Mouse (Mus musculus) megakaryocyte-erythroid progenitor cell, adult 5-6 weeks (primary cell): ENCODE results near the gene Gtpbp8. TPM values are rescaled to one million over a fixed set of nuclear protein-coding genes. Genes with fewer than 3 reads are reported as not detected.
A peak's percentile ranks its signal among the peaks of the same experiment; 100 is the strongest.

Experiments
- ATAC-seq: replicated peaks from 2 replicates; pipeline ENCODE4 v1.8.0; 2016; ENCODE audit warnings: mild to moderate bottlenecking, inconsistent platforms; ENCODE audit not compliant: severe bottlenecking, poor library complexity, low FRiP score, low TSS enrichment
- total RNA-seq, 2 experiments: library from RNA; stranded (forward) in 1 of 2; stranded (reverse) in 1 of 2; fragments of 200-1000, 215-1000 nt in 1 of 2; fragments of >200 nt in 1 of 2; fragmentation: Nextera tagmentation in 1 of 2; gene quantifications; 2 replicates each; pipeline ENCODE4 v1.2.3; 2014 to 2017

The Gtpbp8 gene
- total RNA-seq, 2 experiments from 2014 or later: 5.7 to 15.2 TPM

DNA sequence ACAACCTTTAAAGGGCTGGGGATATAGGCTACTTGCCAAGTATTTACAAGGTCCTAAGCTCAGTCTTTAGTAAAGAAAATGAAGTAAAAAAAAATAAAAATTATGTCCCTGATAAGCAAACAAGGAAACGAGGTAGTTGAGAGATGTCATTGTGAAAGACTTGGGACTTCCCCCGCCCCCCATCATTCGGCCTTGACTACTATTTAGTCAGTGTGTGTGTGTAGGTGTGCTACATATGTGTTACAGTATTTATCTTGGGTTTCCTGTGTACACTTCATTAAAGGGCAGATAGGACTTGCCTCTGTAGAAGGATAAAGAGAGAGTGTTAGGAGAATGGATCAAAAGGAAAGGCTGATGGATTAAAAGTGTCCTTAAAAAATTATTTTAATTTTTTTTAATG lies 12.1 kb downstream of the Gtpbp8 start:
- no peak for ATAC-seq

DNA sequence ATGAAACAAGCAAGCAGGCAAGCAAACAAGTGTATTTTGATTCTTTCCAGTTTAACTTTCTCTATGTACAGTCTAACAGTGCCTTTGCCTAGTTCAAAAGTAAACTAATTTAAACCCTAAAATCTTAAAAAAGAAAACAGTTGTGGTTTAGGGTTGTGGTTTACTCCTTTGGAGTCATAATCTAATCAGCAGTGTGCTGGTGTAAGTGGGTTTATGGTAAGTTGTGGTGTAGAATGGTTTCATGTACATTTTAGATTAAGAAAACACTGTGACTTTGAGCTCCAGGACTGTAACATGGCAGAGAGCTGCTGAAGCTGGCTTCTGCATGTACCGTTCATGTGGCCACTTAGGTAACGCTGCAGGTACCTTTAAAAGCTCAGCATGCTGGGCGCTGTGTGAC lies 18.6 kb downstream of the Gtpbp8 start:
- ATAC-seq: peak; percentile 64

DNA sequence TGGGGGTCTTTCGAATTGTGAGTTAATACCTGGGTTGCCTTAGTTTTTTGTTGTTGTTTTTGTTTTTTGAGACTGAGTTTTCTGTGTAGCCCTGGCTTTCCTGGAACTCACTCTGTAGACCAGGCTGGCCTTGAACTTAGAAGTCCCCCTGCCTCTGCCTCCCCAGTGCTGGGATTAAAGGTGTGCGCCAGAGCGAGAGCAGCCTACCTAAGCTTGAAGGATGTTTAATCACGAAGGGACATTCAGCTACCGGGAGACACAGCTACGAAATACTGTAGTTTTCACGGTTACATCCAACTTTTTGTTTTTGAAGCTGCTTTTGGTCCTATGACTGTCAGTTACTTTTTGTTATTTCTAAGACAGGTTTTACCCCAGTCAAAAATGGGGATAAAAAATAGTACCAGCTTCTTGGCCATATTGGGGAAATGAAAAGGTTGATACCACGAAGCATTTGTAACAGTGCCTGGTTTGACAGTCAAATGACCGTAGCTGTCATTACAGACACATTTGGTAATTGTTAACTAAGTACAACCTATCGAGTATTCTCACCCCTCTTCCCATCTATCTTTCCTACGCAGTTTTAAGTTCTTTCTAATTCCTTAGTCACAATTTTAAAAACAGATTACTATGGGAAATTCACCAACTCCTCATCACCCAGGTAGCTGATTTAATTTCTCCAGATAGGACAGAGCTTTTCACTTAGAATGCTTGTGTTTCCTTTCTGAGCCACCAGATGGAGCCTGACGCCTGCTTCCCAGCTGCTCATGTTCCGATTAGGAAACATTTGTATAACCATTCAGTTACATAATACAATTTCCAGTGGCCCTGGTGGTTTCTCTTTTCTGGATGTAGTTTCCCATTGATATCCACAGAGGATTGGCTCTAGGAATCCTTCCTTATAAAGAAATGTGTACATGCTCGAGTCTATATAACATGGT lies 20.6 kb downstream of the Gtpbp8 start:
- ATAC-seq: peak; percentile 54

DNA sequence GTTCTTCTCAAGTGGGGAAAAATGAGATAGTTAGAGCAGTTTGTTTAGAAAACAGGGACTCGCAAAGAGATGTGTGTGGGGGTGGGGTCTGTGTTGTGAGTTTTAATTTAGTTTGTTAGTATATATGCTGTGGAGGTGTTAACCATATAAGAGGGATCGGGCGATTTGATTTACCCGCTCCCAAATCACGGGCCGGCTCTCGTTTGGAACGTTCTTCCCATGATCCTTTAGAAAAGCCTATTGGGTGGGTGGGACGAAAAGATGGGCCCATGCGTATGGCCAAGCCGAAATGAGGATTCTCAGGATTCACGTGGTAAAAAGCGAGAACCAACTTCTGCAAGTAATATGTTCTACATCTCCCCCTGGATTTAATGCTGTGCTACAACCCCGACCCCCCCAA lies 21.3 kb downstream of the Gtpbp8 start:
- no peak for ATAC-seq

DNA sequence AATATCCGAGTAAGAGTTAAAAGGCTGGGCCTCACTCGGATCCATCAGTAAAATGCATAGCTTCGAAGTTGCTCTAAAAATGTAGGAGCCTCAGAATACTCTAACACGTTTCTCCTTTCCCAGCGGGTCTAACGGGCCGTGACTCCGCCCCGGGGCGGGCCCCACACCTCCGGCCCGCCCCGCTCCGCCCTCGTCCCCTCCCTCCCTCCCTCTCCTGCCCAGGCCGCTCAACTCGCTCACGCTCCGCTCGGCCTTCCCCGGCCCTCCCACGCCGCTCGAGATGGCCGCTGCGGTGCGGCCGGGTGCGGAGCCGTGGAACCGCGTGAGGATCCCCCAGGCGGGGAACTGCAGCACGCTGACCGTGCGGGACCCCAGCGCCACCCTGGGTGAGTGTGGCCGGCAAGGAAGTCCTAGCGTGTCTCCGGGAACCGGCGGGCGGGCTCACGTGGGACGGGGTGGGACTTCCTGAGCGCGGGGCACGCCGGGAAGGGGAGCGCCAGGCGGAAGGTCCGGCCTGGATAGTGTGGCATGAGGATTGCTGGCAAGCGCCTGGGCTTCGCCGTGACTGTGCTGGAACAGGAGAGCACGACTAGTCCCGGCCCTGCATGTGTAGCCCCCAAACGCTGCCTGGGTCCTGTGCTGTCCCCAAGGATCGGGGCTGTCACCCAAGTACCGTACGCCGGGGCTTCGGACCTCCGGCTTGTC lies 21.9 kb downstream of the Gtpbp8 start, which contains the start of gene Nepro:
TSS of gene Nepro (plus strand) at position 219 of the 705 bp plus-strand sequence.
- ATAC-seq: peak; percentile 80

DNA sequence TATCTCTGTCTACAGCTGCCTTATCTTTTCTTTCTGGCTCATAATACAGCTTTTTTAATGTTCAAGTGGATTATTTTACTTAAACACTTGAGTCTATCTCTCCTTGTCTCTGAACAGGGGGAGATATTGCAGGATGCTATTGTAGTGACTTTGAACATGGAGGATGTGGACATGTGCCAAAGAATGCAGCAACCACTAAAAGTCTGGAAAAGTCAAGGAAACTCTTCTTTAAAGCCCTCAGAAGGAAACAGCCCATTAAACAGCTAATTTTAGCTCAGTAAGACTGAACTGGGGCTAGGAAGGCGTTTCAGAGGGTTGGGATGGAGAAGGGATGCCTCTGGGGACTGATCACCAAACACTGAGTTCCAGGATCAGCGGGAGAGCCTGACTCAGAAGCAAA lies 23.5 kb downstream of the Gtpbp8 start:
- ATAC-seq: no peak

DNA sequence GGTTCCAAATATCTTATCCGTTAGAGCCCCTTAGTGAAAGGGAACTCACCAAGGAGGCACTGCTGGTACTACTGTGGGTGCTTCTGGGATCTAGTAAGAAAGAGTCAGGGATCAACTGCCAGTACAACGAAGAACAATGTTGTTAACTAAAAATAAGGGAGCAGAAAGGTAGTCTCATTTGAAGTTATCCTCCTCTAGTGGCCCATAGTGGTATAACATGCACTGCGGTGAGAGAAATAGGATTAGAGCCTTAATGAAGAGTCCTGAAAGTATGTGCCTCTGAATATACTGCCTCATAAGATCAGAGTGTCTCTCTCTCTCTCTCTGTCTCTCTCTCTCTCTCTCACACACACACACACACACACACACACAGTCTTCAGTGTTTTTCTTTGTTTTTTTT lies 25.6 kb downstream of the Gtpbp8 start:
- ATAC-seq: no peak

DNA sequence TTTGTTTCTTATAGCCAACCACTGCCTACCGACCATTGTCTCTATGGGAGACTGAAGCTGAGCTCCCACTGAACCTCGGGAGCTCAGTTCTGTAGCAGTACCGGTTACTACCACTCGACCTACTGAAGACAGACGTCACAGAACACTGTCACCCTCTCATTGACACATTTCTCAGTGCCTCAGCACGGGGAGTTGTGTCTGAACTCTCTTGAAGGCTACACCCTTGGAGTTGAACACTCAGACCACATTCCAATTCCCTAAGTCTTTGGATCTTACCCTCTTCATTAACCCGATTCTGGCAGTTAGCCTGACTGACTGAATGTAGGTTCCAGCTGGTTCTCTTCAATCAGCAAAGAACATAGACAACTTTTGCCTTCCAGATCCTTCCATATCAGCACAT lies 26.8 kb downstream of the Gtpbp8 start:
- no peak for ATAC-seq

DNA sequence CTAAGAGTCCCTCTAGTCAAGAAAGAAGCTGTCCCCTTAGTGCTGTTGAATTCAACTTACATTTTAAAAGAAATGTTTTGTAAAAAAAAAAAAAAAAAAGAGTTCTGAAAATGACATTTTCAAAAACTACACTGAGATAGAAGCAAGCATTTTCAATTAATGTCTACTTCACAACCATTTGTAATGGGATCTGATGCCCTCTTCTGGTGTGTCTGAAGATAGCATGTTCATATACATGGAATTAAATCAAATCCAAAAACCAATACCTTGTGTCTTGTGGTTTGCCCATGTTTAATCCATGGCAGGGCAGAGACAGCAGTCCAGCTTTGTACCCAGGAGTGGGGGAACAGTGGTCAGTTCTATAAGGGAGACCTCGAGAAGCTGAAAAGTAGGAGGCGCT lies 28.3 kb downstream of the Gtpbp8 start:
- ATAC-seq: no peak

DNA sequence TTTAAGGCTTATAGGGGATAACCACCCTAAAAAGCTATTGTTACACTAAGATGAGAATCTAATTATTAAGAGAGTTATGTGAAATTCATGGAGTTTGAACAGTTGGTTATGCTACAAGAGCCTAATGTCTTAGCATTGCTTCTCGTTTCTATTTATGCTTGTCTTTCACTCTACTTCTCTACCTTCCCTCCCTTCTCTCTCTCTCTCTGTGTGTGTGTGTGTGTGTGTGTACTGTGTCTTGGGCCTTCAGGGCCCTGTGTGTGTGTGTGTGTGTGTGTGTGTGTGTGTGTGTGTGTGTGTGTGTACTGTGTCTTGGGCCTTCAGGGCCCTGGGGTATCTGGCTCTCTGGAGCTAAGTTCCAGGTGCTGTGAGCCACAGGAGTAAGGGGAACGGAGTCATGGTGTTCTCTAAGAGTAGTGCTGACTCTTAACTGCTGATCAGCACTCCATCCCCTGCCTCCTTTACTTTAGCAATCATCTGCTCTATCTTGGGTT lies 29.0 kb downstream of the Gtpbp8 start:
- no peak for ATAC-seq

DNA sequence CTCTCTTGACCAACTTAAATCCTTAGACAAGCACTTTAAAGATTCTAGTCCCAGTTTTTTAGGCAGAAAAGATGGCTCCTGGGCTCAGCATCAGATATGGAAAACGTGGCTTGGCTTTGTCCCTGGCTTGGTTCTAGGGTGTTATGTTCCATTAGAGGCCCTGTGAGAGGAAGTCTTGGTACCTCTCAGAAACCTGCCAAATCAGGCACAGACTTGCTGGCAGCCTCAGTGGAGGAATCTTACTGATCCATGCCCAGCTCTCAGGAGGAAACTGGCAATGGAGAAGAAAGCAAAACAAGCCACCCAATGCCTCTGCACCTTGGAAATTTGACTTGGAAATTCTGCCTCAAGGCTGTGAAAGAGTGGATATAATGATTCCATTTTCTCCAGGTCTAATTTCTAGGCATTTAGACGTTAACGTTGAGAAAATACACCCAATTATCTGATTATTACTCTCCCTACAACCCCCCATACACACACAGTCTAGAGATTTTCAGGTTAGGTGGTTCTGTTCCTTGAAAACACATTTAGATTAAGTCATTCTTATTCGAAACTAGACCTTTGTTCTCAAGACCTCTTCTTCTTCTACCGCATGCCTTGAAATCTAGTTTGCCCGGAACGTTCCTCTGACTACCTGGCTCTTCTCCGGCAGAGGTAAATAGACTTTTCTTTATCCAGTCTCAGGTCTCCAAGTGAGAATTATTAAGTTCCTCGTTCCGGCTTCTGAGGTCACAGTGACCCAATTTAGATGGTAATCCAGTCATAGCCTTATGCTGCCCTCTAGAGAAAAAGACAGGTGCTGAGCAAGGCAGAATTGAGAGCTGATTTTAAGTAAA lies 29.6 kb downstream of the Gtpbp8 start:
- ATAC-seq: peak; percentile 87

DNA sequence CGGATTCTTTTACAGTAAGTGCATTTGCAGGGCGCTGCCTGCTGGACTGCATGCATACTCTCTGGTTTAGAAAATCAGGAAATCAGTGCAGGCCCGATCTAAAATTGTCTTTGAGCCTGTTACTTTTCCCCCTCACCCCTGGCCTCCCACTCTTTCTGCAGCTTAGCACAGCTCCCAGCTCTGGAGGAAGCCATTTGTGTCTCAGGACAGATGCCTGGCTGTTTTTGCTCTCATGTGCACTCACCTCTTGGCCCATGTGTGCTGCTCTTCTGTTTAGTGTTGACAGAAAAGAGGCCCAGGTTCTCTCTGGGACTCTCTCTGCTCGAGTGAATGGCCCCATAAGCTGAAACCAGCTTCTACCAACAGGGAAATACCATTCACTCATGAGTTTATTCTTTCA lies 42.7 kb downstream of the Gtpbp8 start:
- no peak for ATAC-seq

DNA sequence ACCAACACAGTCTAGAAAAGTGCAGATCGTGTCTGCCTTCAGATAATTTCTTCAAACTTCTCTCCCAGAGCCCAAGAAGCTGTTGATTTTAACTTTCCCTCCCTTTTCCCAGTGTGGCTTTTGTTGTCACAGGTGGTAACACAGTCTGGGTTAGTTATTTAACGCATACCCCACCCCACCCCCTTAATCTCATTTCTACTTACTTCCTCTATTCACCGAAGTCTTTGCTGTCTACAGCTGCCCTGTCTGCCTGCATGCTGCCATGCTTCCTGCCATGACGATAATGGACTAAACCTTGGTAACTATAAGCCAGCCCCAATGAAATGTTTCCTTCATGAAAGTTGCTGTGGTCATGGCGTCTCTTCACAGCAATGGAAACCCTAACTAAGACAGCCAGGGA lies 43.9 kb downstream of the Gtpbp8 start:
- ATAC-seq: peak; percentile 52

DNA sequence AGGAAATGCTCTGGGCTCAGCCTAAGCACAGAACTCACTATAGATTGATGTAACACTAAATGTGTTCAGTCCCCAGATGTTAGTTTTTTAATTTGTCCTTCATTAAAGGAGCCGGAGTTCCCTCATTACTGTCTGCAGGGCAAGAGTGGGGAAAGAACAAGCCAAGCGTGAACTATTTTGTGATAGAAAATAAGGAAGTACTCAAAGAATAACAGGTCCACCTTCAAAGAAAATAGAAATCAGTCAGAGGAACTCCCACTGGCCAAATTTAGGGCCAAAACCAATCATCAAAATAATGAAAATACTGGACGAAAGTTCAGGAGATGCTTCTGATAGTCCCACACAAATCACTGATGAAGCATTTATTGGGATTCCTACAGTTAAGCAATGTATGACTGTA lies 45.0 kb downstream of the Gtpbp8 start:
- ATAC-seq: no peak

DNA sequence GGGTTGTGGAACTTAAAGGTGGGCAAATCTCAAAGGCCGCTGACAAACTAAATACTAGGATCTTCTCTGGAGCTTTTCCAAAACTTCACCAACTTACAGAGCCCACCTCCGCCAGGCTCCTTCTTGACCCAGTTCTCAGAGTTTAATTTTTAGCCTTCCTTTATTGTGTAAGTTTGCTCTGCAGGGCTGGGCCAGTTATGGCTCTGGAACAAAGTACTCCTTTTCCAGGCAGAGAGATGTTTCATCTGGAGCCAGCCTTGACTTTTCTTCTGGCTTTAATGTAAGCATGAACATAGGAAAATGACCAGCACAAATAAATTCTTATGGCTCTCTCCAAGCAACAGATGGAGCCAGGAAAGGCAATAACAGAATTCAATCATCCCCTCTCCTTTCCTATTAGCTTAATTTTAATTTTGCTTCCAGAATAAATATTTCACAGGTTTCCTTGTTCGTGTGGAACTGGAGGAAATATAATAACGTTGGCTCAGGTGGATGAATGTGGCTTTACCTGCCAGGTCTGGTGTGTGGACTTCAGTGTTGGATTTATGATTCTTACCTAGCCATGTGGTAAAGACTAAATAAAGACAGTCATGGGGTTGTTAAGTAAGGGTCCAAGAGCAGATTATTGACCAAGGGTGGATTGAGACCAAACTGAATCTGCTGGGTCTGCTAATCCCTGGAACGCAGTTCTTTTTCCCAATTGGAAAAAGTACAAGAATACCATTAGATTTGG lies 48.5 kb downstream of the Gtpbp8 start:
- no peak for ATAC-seq

DNA sequence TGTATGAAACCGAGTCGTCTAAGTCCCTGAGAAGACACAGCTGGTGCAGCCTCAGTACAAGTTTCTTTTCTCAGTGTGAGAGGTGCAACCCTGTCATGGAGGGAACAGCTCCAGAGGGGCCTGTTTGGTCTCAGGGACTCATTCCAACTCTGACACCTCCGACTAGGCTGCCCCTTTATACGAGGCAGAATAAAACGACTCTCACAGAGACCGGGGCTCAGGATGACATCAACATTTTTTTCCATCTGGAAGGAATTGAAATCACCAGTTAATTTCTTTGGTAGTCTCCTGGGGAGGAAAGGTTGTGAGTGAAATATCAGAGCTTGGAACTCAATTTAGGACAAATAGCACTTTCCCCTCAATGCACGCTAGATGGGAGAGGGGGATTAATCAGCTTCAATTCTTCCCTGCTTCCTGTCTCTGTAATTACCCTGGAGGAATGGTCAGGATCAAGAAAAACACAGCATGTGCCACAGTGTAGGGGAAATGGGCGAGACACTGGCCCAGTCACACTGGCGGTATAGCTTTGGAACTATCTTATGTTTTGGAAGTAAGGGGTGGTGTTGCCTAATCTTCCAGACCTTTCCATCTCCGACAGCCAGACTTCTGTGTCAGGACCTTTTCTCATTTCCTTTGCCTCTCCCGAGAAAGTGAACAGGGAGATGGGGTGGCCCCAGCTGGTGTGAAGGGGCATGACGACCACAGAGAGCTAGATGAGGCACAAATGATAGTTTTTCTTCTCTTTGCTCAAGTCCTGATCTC lies 50.1 kb downstream of the Gtpbp8 start:
- no peak for ATAC-seq

DNA sequence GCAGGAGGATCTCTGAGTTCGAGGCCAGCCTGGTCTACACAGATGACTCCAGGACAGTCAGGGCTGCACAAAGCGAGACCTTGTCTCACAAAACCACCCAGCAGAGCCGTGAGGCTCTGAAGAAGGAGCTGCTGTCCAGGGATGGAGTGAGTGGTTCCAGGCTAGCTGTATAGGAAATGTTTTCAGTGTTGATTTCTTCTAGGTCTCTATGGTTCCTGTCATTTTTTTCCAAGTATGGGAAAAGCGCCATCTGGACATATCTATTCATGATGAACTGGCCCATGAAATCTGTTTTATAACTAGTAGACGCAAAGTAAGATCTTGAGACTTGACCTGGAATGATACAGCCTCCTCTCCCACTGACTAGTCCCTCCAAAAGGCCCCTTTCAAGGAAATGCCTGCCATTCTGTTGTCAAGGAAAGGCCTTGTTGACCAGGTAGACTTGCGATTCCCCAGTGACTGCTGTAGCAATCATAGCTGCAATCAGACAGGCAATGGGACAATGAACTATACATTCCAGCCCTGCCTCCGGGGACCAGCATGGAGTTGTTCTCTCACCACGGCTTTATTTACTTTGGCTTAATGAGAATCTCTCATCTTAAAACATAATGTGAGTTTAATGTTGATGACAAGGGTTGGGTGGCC lies 50.8 kb downstream of the Gtpbp8 start:
- no peak for ATAC-seq

DNA sequence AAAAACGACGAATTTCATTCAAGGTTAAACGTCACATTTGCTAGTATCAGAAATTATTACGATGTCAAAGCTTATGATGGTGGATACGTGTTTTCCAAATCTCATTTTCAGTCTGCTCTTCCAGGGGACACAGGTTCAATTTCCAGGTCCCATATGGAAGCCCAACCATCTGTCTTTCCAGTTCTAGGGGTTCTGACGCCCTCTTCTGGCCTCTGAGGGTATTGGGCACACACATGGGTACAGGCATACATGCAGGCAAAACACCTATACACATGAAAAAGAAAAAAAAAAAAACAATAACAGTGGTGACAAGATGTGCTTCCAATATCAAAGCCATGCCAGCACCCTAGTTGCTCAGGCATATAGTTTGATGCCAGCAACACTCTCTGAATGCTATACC lies 52.5 kb downstream of the Gtpbp8 start:
- no peak for ATAC-seq
